Mouse (Mus musculus) heart, postnatal 0 days (tissue): ENCODE results near the gene Gad1.

Source experiments
- CTCF ChIP-seq: IDR thresholded peaks from 2 replicates; pipeline ENCODE4 v1.5.1; 2016; ENCODE audit warnings: antibody characterized with exemption, control low read depth, low read depth
- EP300 ChIP-seq: IDR thresholded peaks from 2 replicates; pipeline ENCODE4 v1.6.1; 2016; ENCODE audit warnings: antibody characterized with exemption, low read depth

- TF ChIP-seq CTCF (no peak), EP300 (no peak)
Measured at GRCm38 (mm10) chr2:70572251-70572650, 19.4 kb downstream of the Gad1 start.
